Mouse (Mus musculus) frontal cortex, postnatal 10 days (tissue): ENCODE data around the gene Fbxl16.
"Not testable (repeated sequence)": the region's sequence is repeated elsewhere in the genome, so short reads cannot be mapped to it uniquely, and the experiment has no call there.

Experiments used
- DNase-seq, 2 experiments: peaks; one replicate each; pipeline ENCODE4 v3.0.0; 2022; ENCODE audit warnings: low spot score in 2 of 2, mixed read lengths in 1 of 2

The Fbxl16 gene

GRCm38 (mm10) chr17:25795609-25796092, 13.2 kb upstream of the Fbxl16 start, which contains the start of gene AC134908.4:
Gene AC134908.4, minus strand, starts transcription at chr17:25795659.
- DNase-seq, result peak; percentile 61 to 74

GRCm38 (mm10) chr17:25796211-25796771, 12.6 kb upstream of the Fbxl16 start:
- no peak for DNase-seq

- peak; percentile 78 to 83 for DNase-seq
Observed at GRCm38 (mm10) chr17:25796951-25797369, 11.9 kb upstream of the Fbxl16 start, which contains the start of gene Metrn. Gene Metrn, minus strand, starts transcription at chr17:25797136.

GRCm38 (mm10) chr17:25801029-25801428, 7.9 kb upstream of the Fbxl16 start:
- peak in 1 of 2 experiments; percentile 58 for DNase-seq

- DNase-seq, result peak; percentile 79 to 89
Observed at GRCm38 (mm10) chr17:25802825-25803517, 5.9 kb upstream of the Fbxl16 start.

- no peak for DNase-seq
Observed at GRCm38 (mm10) chr17:25806507-25806906, 2.4 kb upstream of the Fbxl16 start.

- not testable (repeated sequence) for DNase-seq
Observed at GRCm38 (mm10) chr17:25807452-25807851, 1.4 kb upstream of the Fbxl16 start.

GRCm38 (mm10) chr17:25808028-25808427, 857 bp upstream of the Fbxl16 start:
- DNase-seq, result no peak

GRCm38 (mm10) chr17:25809606-25810340, 888 bp downstream of the Fbxl16 start:
- no peak for DNase-seq

GRCm38 (mm10) chr17:25810890-25811289, 2.0 kb downstream of the Fbxl16 start:
- no peak for DNase-seq

GRCm38 (mm10) chr17:25813471-25813870, 4.6 kb downstream of the Fbxl16 start:
- DNase-seq, result peak in 1 of 2 experiments; percentile 71

GRCm38 (mm10) chr17:25817662-25818061, 8.8 kb downstream of the Fbxl16 start:
- DNase-seq, result no peak

GRCm38 (mm10) chr17:25818851-25819780, 10.2 kb downstream of the Fbxl16 start:
- no peak for DNase-seq

- DNase-seq, result peak in 1 of 2 experiments; percentile 75
Observed at GRCm38 (mm10) chr17:25823452-25823851, 14.6 kb downstream of the Fbxl16 start, which contains the start of gene Wdr24. Gene Wdr24, plus strand, starts transcription at chr17:25823627.

- no peak for DNase-seq
Observed at GRCm38 (mm10) chr17:25824362-25825142, 15.7 kb downstream of the Fbxl16 start.

GRCm38 (mm10) chr17:25825311-25825710, 16.4 kb downstream of the Fbxl16 start:
- no peak for DNase-seq

- DNase-seq, result no peak
Observed at GRCm38 (mm10) chr17:25825984-25826570, 17.2 kb downstream of the Fbxl16 start.

- DNase-seq, result no peak
Observed at GRCm38 (mm10) chr17:25827011-25827410, 18.1 kb downstream of the Fbxl16 start.

- no peak for DNase-seq
Observed at GRCm38 (mm10) chr17:25827546-25828222, 18.8 kb downstream of the Fbxl16 start.
